Mouse (Mus musculus) liver, embryonic 14.5 days (tissue): ENCODE measurements around the gene Rin3.

Source experiments
- CTCF ChIP-seq: IDR thresholded peaks from 2 replicates; pipeline ENCODE4 v1.5.1; 2016; ENCODE audit warnings: antibody characterized with exemption, low read depth, control low read depth
- EP300 ChIP-seq: IDR thresholded peaks from 2 replicates; pipeline ENCODE4 v1.6.1; 2016; ENCODE audit warnings: antibody characterized with exemption, low read depth

GRCm38 (mm10) chr12:102391982-102392381 lies 109.1 kb downstream of the Rin3 start:
- TF ChIP-seq CTCF, result peak; percentile 72
- TF ChIP-seq EP300, result no peak
